Mouse (Mus musculus) stomach, postnatal 0 days (tissue): ENCODE results near the gene Sh2d1b2. TPM values are rescaled to one million over a fixed set of nuclear protein-coding genes. Genes with fewer than 3 reads are reported as not detected.

Source experiments
- ATAC-seq: fragments of 200-750 bp; cut with Nextera tagmentation; 2 replicates; pipeline ENCODE4 v1.8.0; 2017; ENCODE audit not compliant: low FRiP score, low TSS enrichment
- DNase-seq: peaks from one replicate; pipeline ENCODE4 v3.0.0-alpha.2; 2016; ENCODE audit warnings: low spot score
- H3K27ac ChIP-seq: fragments of 300-500 bp; sonication (generic); replicated peaks from 2 replicates; pipeline ENCODE4 v1.5.1; 2014; ENCODE audit warnings: mild to moderate bottlenecking, control low read depth
- H3K27me3 ChIP-seq: fragments of 300-500 bp; sonication (generic); 2 replicates; pipeline ENCODE4 v1.6.1; 2014; ENCODE audit warnings: low read length; ENCODE audit not compliant: control insufficient read depth, insufficient read depth
- H3K36me3 ChIP-seq: fragments of 300-500 bp; sonication (generic); 2 replicates; pipeline ENCODE4 v1.6.1; 2014; ENCODE audit warnings: low read length, mixed read lengths; ENCODE audit not compliant: control insufficient read depth, insufficient read depth
- H3K4me1 ChIP-seq: fragments of 300-500 bp; sonication (generic); replicated peaks from 2 replicates; pipeline ENCODE4 v1.6.1; 2014; ENCODE audit warnings: antibody characterized with exemption; ENCODE audit not compliant: control insufficient read depth, insufficient read depth
- H3K4me2 ChIP-seq: fragments of 300-500 bp; sonication (generic); replicated peaks from 2 replicates; pipeline ENCODE4 v1.6.1; 2014; ENCODE audit warnings: low read depth, mild to moderate bottlenecking, control low read depth, moderate library complexity
- H3K4me3 ChIP-seq: fragments of 300-500 bp; sonication (generic); 2 replicates; pipeline ENCODE4 v1.5.1; 2014; ENCODE audit warnings: low read depth, low read length, control low read depth
- H3K9ac ChIP-seq: fragments of 300-500 bp; sonication (generic); 2 replicates; pipeline ENCODE4 v1.6.1; 2014; ENCODE audit warnings: mild to moderate bottlenecking, low read length, control low read depth, mixed read lengths
- H3K9me3 ChIP-seq: fragments of 300-500 bp; sonication (generic); 2 replicates; pipeline ENCODE4 v1.6.1; 2016; ENCODE audit warnings: low read length; ENCODE audit not compliant: control insufficient read depth
- CTCF ChIP-seq: IDR thresholded peaks from 2 replicates; pipeline ENCODE4 v1.5.1; 2016; ENCODE audit warnings: antibody characterized with exemption, low read depth, mild to moderate bottlenecking, moderate library complexity
- EP300 ChIP-seq: optimal IDR thresholded peaks from 2 replicates; pipeline ENCODE3; 2016; ENCODE audit warnings: antibody characterized with exemption
- WGBS: fragments of 180-500 bp; shearing (Covaris S2); extraction: QIAGEN DNeasy Blood & Tissue Kit; methylation state at CpG from one replicate; pipeline ENCODE4 v1.1.7; 2014; 5-methylcytosine and 5-hydroxymethylcytosine counted together
- polyA plus RNA-seq: library from polyadenylated mRNA; unstranded; fragments of >200 nt; fragmentation: Nextera tagmentation; extraction: Ambion mirVana; gene quantifications from 2 replicates; pipeline ENCODE4 v1.2.1, GENCODE M21; 2015

Sh2d1b2 gene
- polyA plus RNA-seq, 1 experiment from 2014 or later = not detected

DNA sequence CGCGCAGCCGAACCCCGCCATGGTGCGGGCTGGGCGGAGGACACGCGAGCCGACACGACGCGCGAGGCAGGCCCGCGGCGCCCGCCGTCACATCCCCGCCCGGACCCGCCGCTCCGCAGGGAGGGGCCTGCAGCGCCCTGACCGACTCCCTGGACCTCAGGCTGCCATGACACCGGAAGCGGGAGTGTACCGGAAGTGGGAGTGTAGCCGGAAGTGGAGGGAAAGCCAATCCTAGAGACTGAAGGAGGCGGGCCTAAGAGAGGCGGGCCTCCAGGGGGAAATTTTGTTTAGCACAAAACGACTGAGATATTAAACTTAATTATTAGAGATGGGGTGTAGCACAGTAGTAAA lies 23.0 kb downstream of the Sh2d1b2 start:
- ATAC-seq = peak; percentile 100
- peak; percentile 87 for DNase-seq
- no peaks in the 10 kb centered on the region for H3K27me3 ChIP-seq
- peak overlapping the region; percentile 66 for H3K4me2 ChIP-seq
- no peaks in the 10 kb centered on the region for H3K4me1 ChIP-seq
- H3K9me3 ChIP-seq = no peaks in the 10 kb centered on the region
- peak overlapping the region; percentile 45; the same call in 1 of the 2 replicates for H3K27ac ChIP-seq
- TF ChIP-seq CTCF = no peak
- TF ChIP-seq EP300 = no peak
- 5% methylated on average over 32 of the region's 32 CpGs for WGBS
- peak overlapping the region; percentile 66 for H3K4me3 ChIP-seq
- peak overlapping the region; percentile 83 for H3K9ac ChIP-seq
- H3K36me3 ChIP-seq = no peaks in the 10 kb centered on the region

- no peak overlapping the region for H3K27ac ChIP-seq
- H3K4me3 ChIP-seq = no peak overlapping the region
- H3K9me3 ChIP-seq = no peaks in the 10 kb centered on the region
- no peak overlapping the region for H3K9ac ChIP-seq
- ATAC-seq (no peak), DNase-seq (no peak)
- H3K27me3 ChIP-seq = no peaks in the 10 kb centered on the region
- 84% methylated on average over 6 of the region's 6 CpGs for WGBS
- no peak overlapping the region for H3K4me2 ChIP-seq
- no peaks in the 10 kb centered on the region for H3K36me3 ChIP-seq
- TF ChIP-seq EP300 = no peak
- TF ChIP-seq CTCF = no peak
- no peaks in the 10 kb centered on the region for H3K4me1 ChIP-seq
Measured at GRCm38 (mm10) chr1:170270281-170270680, 37.7 kb downstream of the Sh2d1b2 start.

DNA sequence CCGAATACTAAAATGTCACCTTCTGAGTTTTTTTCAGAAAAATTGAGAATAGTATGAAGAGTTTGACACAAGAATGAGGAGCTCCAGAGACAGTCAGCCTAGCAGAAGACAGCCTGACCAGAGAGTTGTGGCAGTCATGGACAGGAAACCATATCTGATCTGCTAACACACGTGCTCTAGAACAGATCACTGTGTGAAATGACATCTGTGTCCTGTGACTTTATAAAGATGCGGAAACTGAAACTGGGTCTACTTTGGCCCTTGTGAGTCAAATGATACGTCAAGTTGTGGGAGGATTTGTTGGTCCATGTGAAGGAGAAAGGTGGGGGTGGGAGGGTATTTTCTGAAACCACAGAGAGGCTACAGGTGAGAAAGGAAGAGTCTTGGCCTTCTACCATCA lies 38.1 kb downstream of the Sh2d1b2 start:
- H3K4me2 ChIP-seq = no peak overlapping the region
- H3K27me3 ChIP-seq = no peaks in the 10 kb centered on the region
- H3K9me3 ChIP-seq = 0 out of 2 replicates have a peak, but pooled peaks cover 2% of the 10 kb centered on the region
- H3K27ac ChIP-seq = no peak overlapping the region
- no peak overlapping the region for H3K9ac ChIP-seq
- TF ChIP-seq EP300 (no peak), CTCF (no peak)
- no peaks in the 10 kb centered on the region for H3K36me3 ChIP-seq
- DNase-seq (no peak), ATAC-seq (no peak)
- no peak overlapping the region for H3K4me3 ChIP-seq
- WGBS = 87% methylated on average over 4 of the region's 4 CpGs
- H3K4me1 ChIP-seq = no peaks in the 10 kb centered on the region

DNA sequence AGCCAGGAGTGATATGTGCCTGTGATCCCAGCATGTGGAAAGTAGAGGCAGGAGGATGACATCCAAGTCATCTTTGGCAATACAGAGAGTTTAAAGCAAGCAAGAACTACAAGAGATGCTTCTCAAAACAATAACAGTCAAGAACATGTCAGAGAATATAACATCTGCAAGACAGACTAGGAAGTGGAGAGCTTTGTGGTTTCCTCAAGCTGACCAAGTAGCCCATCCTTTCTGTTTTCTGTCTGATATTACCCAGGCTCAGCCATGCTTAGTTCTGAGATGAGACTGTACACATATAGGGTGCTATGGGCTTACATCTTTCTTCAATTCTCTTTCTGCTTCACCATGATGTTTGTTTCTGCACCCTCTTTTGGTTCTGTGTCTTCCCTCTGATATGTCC lies 40.7 kb downstream of the Sh2d1b2 start:
- Histone ChIP-seq H3K4me1 (no peaks in the 10 kb centered on the region), H3K9ac (no peak overlapping the region), H3K27ac (no peak overlapping the region), H3K4me3 (no peak overlapping the region), H3K9me3 (0 out of 2 replicates have a peak, but pooled peaks cover 2% of the 10 kb centered on the region), H3K27me3 (no peaks in the 10 kb centered on the region), H3K4me2 (no peak overlapping the region), H3K36me3 (no peaks in the 10 kb centered on the region)
- TF ChIP-seq EP300 (no peak), CTCF (no peak)
- DNase-seq = no peak
- ATAC-seq = no peak

- TF ChIP-seq EP300 (no peak), CTCF (no peak)
- no peaks in the 10 kb centered on the region for H3K4me1 ChIP-seq
- no peak within 1 kb of the TSS for H3K4me2 ChIP-seq
- H3K4me3 ChIP-seq = no peak within 1 kb of the TSS
- WGBS = 86% methylated on average over 2 of the region's 3 CpGs
- H3K27me3 ChIP-seq = no peaks in the 10 kb centered on the region
- H3K9ac ChIP-seq = no peak within 1 kb of the TSS
- no peak within 1 kb of the TSS for H3K27ac ChIP-seq
- DNase-seq (no peak), ATAC-seq (no peak)
- H3K9me3 ChIP-seq = 0 out of 2 replicates have a peak, but pooled peaks cover 2% of the 10 kb centered on the region
- no peaks in the 10 kb centered on the region for H3K36me3 ChIP-seq
Measured at GRCm38 (mm10) chr1:170277016-170277415, 44.5 kb downstream of the Sh2d1b2 start, which contains the start of gene Sh2d1b1. Gene Sh2d1b1, plus strand, starts transcription at chr1:170277320.

DNA sequence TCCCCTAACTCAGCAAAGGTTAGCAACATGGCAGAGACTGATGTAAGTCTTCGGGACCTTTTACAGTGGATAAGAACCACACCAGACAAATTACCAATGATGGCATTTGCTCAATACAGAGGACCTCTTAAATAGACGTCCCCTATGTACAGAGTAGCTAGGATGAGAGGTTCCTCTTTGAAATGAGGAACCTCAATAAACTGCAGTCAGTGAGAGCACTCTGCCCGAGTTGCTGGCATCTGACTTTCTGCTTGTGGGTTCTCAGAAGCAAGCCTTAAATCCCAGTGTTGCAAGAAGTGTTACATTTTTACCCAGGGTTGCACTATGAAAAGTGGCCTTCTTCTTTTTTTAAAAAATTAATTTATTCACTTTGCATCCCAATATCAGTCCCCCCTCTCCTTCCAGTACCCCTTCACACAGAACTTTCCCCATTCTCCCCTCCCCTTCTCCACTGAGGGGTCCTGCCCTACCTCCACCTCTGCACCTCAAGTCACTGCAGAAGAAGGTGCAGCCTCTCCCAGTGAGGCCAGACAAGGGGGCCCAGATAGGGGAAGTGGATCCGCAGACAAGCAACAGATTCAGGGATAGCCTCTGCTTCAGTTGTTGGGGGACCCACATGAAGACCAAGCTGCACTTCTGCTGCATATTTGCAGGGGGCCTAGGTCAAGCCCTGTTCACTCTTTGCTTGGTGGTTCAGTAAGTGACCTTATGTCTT lies 50.0 kb downstream of the Sh2d1b2 start:
- DNase-seq = no peak
- WGBS = 58% methylated on average over 4 of the region's 4 CpGs
- no peak for ATAC-seq

More for the DNA sequence above, 50.0 kb downstream of the Sh2d1b2 start:
- no peaks in the 10 kb centered on the region for H3K27me3 ChIP-seq
- H3K4me3 ChIP-seq = no peak overlapping the region
- no peak overlapping the region for H3K9ac ChIP-seq
- no peaks in the 10 kb centered on the region for H3K4me1 ChIP-seq
- H3K9me3 ChIP-seq = no peaks in the 10 kb centered on the region
- no peak overlapping the region for H3K4me2 ChIP-seq
- no peak overlapping the region for H3K27ac ChIP-seq
- TF ChIP-seq CTCF (no peak), EP300 (no peak)
- H3K36me3 ChIP-seq = no peaks in the 10 kb centered on the region
